Mouse (Mus musculus) NIH3T3 (cell line): ENCODE data around the gene Naga.
A peak's percentile ranks its signal among the peaks of the same experiment; 100 is the strongest.
"Not testable (repeated sequence)": the region's sequence is repeated elsewhere in the genome, so short reads cannot be mapped to it uniquely, and the experiment has no call there.

Experiments
- DNase-seq: peaks from one replicate; pipeline ENCODE4 v3.0.0-alpha.2; 2012; ENCODE audit warnings: low read depth

The Naga gene

GRCm38 (mm10) chr15:82338593-82339112 lies at the start of gene Naga, which contains the start of the genes Pheta2 and Smdt1:
TSS of gene Naga (minus strand) at chr15:82338925.
TSS of gene Pheta2 (plus strand) at chr15:82338942.
TSS of gene Smdt1 (plus strand) at chr15:82338959.
- DNase-seq = peak; percentile 99

- DNase-seq = no peak
These were observed 47.0 kb upstream of the Naga start for GRCm38 (mm10) chr15:82385729-82386128.

GRCm38 (mm10) chr15:82382441-82382840 lies 43.7 kb upstream of the Naga start:
- DNase-seq = no peak

GRCm38 (mm10) chr15:82380714-82381062 lies 42.0 kb upstream of the Naga start:
- DNase-seq = no peak

- DNase-seq = peak; percentile 69
These were observed 41.4 kb upstream of the Naga start, which contains the start of gene Cyp2d22 for GRCm38 (mm10) chr15:82379871-82380713. TSS of gene Cyp2d22 (minus strand) at chr15:82380260.

- DNase-seq = no peak
These were observed 40.8 kb upstream of the Naga start for GRCm38 (mm10) chr15:82379511-82379870.

- peak; percentile 35 for DNase-seq
These were observed 39.8 kb upstream of the Naga start for GRCm38 (mm10) chr15:82378261-82379180.

GRCm38 (mm10) chr15:82377701-82378100 lies 39.0 kb upstream of the Naga start:
- DNase-seq = no peak

- DNase-seq = peak; percentile 91
These were observed 37.8 kb upstream of the Naga start for GRCm38 (mm10) chr15:82376393-82377138.

GRCm38 (mm10) chr15:82375855-82376254 lies 37.1 kb upstream of the Naga start:
- no peak for DNase-seq

- DNase-seq = no peak
These were observed 35.7 kb upstream of the Naga start for GRCm38 (mm10) chr15:82374437-82374836.

- DNase-seq = no peak
These were observed 34.3 kb upstream of the Naga start for GRCm38 (mm10) chr15:82372991-82373390.

- no peak for DNase-seq
These were observed 33.7 kb upstream of the Naga start for GRCm38 (mm10) chr15:82372446-82372845.

- DNase-seq = no peak
These were observed 30.1 kb upstream of the Naga start for GRCm38 (mm10) chr15:82368851-82369250.

GRCm38 (mm10) chr15:82368146-82368545 lies 29.4 kb upstream of the Naga start:
- DNase-seq = no peak

- DNase-seq = not testable (repeated sequence)
These were observed 25.8 kb upstream of the Naga start for GRCm38 (mm10) chr15:82364561-82364960.

- DNase-seq = not testable (repeated sequence)
These were observed 25.1 kb upstream of the Naga start for GRCm38 (mm10) chr15:82363801-82364200.

- no peak for DNase-seq
These were observed 23.5 kb upstream of the Naga start for GRCm38 (mm10) chr15:82362234-82362633.

GRCm38 (mm10) chr15:82361459-82362018 lies 22.8 kb upstream of the Naga start:
- peak; percentile 52 for DNase-seq

GRCm38 (mm10) chr15:82358431-82359260 lies 19.9 kb upstream of the Naga start:
- no peak for DNase-seq
